Mouse (Mus musculus) adrenal gland, adult 8-10 months (tissue): ENCODE measurements around the gene Col19a1. TPM values are rescaled to one million over a fixed set of nuclear protein-coding genes. Genes with fewer than 3 reads are reported as not detected.
"Not testable (repeated sequence)": the region's sequence is repeated elsewhere in the genome, so short reads cannot be mapped to it uniquely, and the experiment has no call there.

ENCODE experiments used
- DNase-seq: peaks from one replicate; pipeline ENCODE4 v3.0.0; 2022
- total RNA-seq, 4 experiments: library from RNA; stranded (reverse); gene quantifications; 2 replicates each; pipeline ENCODE4 v1.2.4; 2022

The Col19a1 gene
- total RNA-seq = under 1 TPM in 1 of 4 experiments, not detected in 3; 0.11 TPM

- no peak for DNase-seq
These were observed at the start of gene Col19a1 for GRCm38 (mm10) chr1:24587141-24587541. TSS of gene Col19a1 (minus strand) at chr1:24587472.

GRCm38 (mm10) chr1:24633553-24634132 lies 46.4 kb upstream of the Col19a1 start:
- no peak for DNase-seq

GRCm38 (mm10) chr1:24612556-24612955 lies 25.3 kb upstream of the Col19a1 start:
- DNase-seq = not testable (repeated sequence)

GRCm38 (mm10) chr1:24595096-24595495 lies 7.8 kb upstream of the Col19a1 start:
- DNase-seq = no peak

GRCm38 (mm10) chr1:24586370-24587140 lies 717 bp downstream of the Col19a1 start:
- DNase-seq = no peak

GRCm38 (mm10) chr1:24572602-24573001 lies 14.7 kb downstream of the Col19a1 start:
- DNase-seq = no peak

- no peak for DNase-seq
These were observed 23.2 kb downstream of the Col19a1 start for GRCm38 (mm10) chr1:24564113-24564512.

- no peak for DNase-seq
These were observed 29.3 kb downstream of the Col19a1 start for GRCm38 (mm10) chr1:24558005-24558404.

- no peak for DNase-seq
These were observed 33.8 kb downstream of the Col19a1 start for GRCm38 (mm10) chr1:24553462-24553861.

GRCm38 (mm10) chr1:24550560-24551280 lies 36.6 kb downstream of the Col19a1 start:
- DNase-seq = no peak

- no peak for DNase-seq
These were observed 37.2 kb downstream of the Col19a1 start for GRCm38 (mm10) chr1:24550031-24550430.

GRCm38 (mm10) chr1:24549050-24549449 lies 38.2 kb downstream of the Col19a1 start:
- DNase-seq = no peak

GRCm38 (mm10) chr1:24547574-24547973 lies 39.7 kb downstream of the Col19a1 start:
- DNase-seq = no peak

GRCm38 (mm10) chr1:24539852-24540251 lies 47.4 kb downstream of the Col19a1 start:
- DNase-seq = no peak

- no peak for DNase-seq
These were observed 60.1 kb downstream of the Col19a1 start for GRCm38 (mm10) chr1:24527194-24527593.

- no peak for DNase-seq
These were observed 69.8 kb downstream of the Col19a1 start for GRCm38 (mm10) chr1:24517462-24517861.

GRCm38 (mm10) chr1:24515341-24515740 lies 71.9 kb downstream of the Col19a1 start:
- DNase-seq = no peak

- DNase-seq = no peak
These were observed 75.7 kb downstream of the Col19a1 start for GRCm38 (mm10) chr1:24511536-24511935.

GRCm38 (mm10) chr1:24495400-24495799 lies 91.9 kb downstream of the Col19a1 start:
- DNase-seq = no peak

GRCm38 (mm10) chr1:24484161-24484560 lies 103.1 kb downstream of the Col19a1 start:
- DNase-seq = no peak

GRCm38 (mm10) chr1:24471096-24471710 lies 116.1 kb downstream of the Col19a1 start:
- DNase-seq = no peak

- no peak for DNase-seq
These were observed 116.6 kb downstream of the Col19a1 start for GRCm38 (mm10) chr1:24470633-24471032.

GRCm38 (mm10) chr1:24461305-24461887 lies 125.9 kb downstream of the Col19a1 start:
- no peak for DNase-seq
